Mouse (Mus musculus) gastrocnemius, postnatal 36 days (tissue): ENCODE results near the gene Rerg. TPM values are rescaled to one million over a fixed set of nuclear protein-coding genes. Genes with fewer than 3 reads are reported as not detected.
"Not testable (repeated sequence)": the region's sequence is repeated elsewhere in the genome, so short reads cannot be mapped to it uniquely, and the experiment has no call there.

Experiments
- DNase-seq, 2 experiments: peaks; one replicate each; pipeline ENCODE4 v3.0.0; 2022
- intact Hi-C: fragments of 180-260 bp; cut with DNase I; formaldehyde crosslinking; loops from one replicate; pipeline ENCODE4 v1.15.1; 2025
- total RNA-seq, 2 experiments: library from RNA; stranded (reverse); gene quantifications; 2 replicates each; pipeline ENCODE4 v1.2.3; 2021

The Rerg gene
- total RNA-seq, 2 experiments from 2014 or later: 1.1 to 1.6 TPM

DNA sequence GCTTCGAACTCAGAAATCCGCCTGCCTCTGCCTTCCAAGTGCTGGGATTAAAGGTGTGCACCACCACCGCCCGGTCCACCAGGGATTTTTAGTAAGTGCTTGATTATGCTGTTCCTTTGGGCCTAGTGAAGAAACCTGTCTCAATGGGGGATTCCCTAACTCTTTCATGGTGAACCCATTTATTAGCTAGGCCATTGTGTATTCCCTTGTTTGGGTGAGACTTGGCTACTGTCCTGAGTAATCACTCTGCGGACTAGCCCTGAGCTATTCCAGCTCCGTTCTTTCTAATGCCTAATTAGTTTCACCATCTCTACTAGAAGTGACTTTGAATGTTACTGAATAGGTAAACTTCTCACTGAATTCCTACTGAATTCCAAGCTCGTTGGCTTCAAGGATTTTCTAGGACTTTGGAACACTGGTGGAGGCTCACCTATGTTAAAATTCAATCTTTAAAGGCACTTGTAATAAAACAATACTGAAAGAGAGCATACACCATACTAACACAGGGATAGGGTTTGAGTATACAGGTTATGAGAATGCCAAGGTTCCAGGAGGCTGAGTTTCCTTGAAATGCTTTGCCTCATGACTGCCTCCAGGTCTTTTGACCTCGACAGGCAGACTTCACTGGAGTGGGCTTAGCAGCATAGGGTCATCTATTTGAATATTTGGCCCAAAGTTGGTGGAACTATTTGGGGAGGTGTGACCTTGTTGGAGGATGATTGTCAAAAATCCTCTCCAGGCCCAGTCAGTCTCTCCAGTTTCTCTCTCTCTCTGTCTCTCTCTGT is 134.5 kb downstream of the Rerg start:
- DNase-seq, intact Hi-C loops: not testable (repeated sequence)

DNA sequence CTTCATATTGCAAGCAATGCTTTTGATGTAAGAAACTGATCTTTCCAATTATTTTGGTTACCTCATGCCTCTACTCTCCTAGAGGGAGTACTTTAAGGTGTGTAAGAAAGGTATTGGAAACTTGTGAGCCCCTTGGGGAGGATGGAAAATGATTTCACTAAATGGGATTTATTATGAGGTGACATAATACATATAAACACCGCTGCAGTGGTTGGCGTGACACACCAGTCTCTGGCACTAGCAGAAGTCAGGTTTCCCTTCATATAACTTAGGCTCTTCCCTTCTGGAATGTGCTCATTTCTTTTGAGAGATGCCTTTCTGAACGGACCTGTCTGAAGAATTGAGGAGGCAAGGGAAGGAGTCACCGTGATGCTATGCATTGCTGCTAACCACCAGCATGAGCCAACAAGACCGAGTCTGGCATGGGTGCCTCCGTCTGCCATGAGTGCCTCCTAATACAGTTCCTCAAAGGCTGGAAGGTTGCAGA is 139.6 kb downstream of the Rerg start:
- intact Hi-C loops: no loop called here
- no peak for DNase-seq

DNA sequence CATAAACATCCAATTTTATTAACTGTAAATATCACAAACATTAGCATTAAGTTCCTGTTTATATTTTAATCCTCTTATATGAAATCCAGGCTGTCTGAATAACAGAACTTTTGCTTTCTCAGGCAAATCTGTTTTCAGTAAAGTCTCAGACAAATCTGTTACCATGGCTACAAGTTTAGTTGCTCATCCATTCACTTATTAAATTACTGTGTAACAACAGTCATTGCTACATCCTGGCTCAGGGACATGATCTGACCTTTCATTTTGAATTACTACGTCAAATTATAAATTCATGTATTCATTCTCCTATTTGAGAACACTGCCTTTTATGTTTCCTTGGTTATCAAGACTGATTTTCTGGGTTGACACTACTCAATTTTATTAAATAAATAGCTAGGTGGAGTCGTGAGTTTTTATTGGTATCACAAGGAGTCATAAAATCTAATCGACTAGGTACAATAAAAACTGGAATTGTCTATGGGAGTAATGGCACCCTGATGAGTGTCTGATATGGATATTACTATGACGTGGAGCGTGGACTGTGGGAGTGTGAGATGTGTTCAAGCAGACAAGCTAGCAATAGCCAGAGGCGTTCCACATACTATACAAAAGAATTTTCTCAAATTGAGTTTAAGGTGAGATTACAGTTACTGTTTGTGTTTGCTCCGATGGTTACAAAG is 140.2 kb downstream of the Rerg start:
- intact Hi-C loops: no loop called here
- no peak for DNase-seq

DNA sequence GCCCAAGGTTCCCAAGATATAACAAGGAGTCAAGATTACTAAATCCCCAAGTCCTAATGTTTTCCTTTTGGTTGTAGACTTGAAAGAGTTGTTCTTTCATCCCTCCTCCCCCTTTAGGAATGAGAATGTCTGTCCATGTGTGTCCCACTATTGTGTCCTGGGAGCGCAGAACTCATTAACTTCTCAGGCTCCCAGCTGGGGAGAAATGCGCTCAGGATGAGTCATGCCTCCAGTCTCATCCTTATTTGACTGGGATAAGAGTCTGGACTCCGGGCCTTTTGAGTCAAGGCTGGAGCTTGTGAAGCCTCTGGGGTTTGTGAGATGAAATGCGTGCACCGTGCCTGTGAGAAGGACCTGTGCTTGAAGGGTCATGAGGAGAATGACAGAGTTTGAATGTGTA is 144.8 kb downstream of the Rerg start:
- intact Hi-C loops: no loop called here
- DNase-seq: no peak

DNA sequence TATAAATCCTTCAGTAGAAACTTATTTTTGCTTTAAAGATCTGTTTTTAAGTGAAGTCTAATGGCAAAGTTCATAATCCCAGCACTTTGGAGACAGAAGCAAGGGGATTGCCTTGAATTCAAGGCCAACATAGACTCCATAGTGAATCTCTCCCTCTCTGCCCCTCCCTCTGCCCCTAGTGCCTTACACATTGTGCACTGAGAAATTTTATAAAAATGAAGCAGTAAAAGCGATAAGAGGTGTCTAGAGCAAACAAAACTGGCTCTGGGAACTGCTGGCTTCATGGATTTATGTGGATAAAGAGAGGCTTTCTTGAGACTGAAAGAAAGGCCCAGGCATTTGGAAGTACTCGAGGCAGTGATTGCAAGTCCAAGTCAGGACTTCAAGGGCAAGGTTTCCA is 145.8 kb downstream of the Rerg start:
- no peak for DNase-seq
- intact Hi-C loops: no loop called here

DNA sequence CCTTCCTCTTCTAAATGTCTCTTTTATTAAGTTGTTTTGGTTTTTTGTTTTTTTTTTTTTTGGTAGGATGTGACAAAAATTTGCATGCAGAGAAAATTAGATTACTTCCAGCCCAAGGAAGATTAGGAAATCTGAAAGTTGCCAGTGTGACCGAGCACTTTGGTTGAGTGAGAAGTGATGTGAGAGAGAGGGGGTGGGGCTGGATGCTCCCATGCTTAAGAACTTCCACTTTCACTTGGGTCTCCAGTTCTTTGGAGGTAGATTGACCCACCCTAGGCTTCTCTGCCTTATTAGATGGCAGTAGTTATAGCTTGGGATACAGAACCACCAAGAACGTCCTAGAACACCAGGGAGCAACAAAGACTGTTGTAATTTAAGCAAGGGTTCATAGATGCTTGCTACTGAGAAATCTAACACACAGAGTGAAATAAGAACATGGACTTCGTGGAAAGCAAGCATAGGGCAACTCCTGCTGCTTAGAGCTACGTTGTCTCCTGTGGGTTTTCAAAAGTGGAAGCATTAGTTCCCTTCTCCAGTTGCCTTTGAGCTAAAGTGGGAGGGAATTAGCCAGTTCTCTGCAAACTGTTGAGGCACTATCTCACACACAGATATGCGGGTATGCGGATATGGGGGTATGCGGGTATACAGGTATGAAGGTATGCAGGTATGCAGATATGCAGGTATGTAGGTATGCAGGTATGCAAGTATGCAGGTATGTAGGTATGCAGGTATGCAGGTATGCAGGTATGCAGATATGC is 152.9 kb downstream of the Rerg start:
- no peak for DNase-seq
- intact Hi-C loops: no loop called here

DNA sequence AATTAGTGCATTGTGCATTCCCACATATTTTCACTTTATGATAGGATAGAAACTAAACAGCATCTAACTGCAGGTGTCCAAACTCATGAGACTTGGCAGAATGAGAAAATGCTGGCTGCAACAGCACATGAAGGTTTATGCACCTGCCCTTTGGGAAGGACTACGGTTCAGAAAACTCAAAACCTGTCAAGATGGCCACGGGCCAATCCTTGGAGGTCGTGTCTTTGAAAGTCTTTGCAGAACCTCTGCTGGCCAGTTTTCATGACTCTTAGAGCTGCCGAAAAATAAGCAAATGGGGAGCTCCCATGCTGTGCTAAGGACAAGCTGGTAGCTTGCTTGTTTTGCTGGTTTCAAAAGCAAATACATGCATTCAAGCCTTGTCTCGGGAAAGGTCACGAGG is 156.0 kb downstream of the Rerg start:
- intact Hi-C loops: no loop called here
- DNase-seq: no peak

DNA sequence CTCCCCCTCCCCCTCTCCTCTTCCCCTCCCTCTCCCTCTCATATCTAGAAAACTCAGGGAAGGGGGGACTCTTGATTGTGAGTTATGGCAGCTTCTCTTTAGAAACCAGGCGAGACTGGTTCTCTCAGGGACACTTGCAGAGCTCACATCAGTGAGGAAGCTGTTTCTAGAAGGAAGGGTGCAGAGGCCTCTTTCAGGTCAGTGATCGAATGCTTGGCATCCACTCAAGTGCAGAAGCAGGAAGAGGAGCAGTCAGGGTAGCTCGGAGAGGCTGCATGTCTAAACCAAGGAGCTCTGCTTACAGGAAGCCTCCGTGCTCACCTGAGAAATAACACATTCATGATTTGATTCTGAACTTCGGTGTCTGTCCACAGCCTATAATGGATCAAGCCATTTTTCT is 159.1 kb downstream of the Rerg start:
- DNase-seq: no peak
- intact Hi-C loops: no loop called here

Other genes starting within 250 kb of the Rerg start
- not detected for gene Erp27, start 248.3 kb downstream of the Rerg start, total RNA-seq
- not detected for gene Pde6h, start 246.7 kb downstream of the Rerg start, total RNA-seq
- 1 to 10 TPM; 7.1 to 7.7 TPM for gene Arhgdib, start 228.6 kb downstream of the Rerg start, total RNA-seq
- gene Ptpro, start 81.8 kb upstream of the Rerg start, total RNA-seq: under 1 TPM; 0.20 to 0.67 TPM